Mouse (Mus musculus): Measurements from ENCODE around the gene Sec14l3. TPM values are rescaled to one million over a fixed set of nuclear protein-coding genes. Genes with fewer than 3 reads are reported as not detected.

Sec14l3 gene
- polyA plus RNA-seq, 1 experiment, result not detected

Other genes with a start within 250 kb of the Sec14l3 start
- 0.98 and 2.0 TPM in 2 replicates for gene Osbp2, start 200.9 kb upstream of the Sec14l3 start, polyA plus RNA-seq (2012; rRNA removed)
- 0.25 and 0.34 TPM in 2 replicates for gene 4921536K21Rik, start 169.7 kb upstream of the Sec14l3 start, polyA plus RNA-seq (2012; rRNA removed)
- 2.5 and 3.0 TPM in 2 replicates for gene Dusp18, start 169.6 kb upstream of the Sec14l3 start, polyA plus RNA-seq (2012; rRNA removed)
- 10.4 and 13.0 TPM in 2 replicates for gene Slc35e4, start 150.2 kb upstream of the Sec14l3 start, polyA plus RNA-seq (2012; rRNA removed)
- 101 and 110 TPM in 2 replicates for gene Tcn2, start 132.7 kb upstream of the Sec14l3 start, polyA plus RNA-seq (2012; rRNA removed)
- 42.4 and 43.1 TPM in 2 replicates for gene Pes1, start 100.9 kb upstream of the Sec14l3 start, polyA plus RNA-seq (2012; rRNA removed)
- gene 4930556J24Rik, start 88.1 kb upstream of the Sec14l3 start, polyA plus RNA-seq (2012; rRNA removed), result 0.04 TPM in 1 of 2 replicates, not detected in the other
- 5.5 and 6.9 TPM in 2 replicates for gene Gal3st1, start 81.2 kb upstream of the Sec14l3 start, polyA plus RNA-seq (2012; rRNA removed)
- gene Sec14l4, start 33.4 kb upstream of the Sec14l3 start, polyA plus RNA-seq (2012; rRNA removed), result 0.15 and 0.21 TPM in 2 replicates
- gene Mtfp1, start 30.6 kb downstream of the Sec14l3 start, polyA plus RNA-seq (2012; rRNA removed), result 3.4 and 4.1 TPM in 2 replicates
- 1.3 and 1.4 TPM in 2 replicates for gene Sec14l2, start 58.6 kb downstream of the Sec14l3 start, polyA plus RNA-seq (2012; rRNA removed)
- 31.5 and 34.4 TPM in 2 replicates for gene Rnf215, start 70.4 kb downstream of the Sec14l3 start, polyA plus RNA-seq (2012; rRNA removed)
- gene Ccdc157, start 95.5 kb downstream of the Sec14l3 start, polyA plus RNA-seq (2012; rRNA removed), result 13.8 and 14.2 TPM in 2 replicates
- 21.6 and 28.5 TPM in 2 replicates for gene Sf3a1, start 95.5 kb downstream of the Sec14l3 start, polyA plus RNA-seq (2012; rRNA removed)
- gene Tbc1d10a, start 121.9 kb downstream of the Sec14l3 start, polyA plus RNA-seq (2012; rRNA removed), result 92.5 and 137 TPM in 2 replicates
- 19.7 and 19.8 TPM in 2 replicates for gene Castor1, start 153.4 kb downstream of the Sec14l3 start, polyA plus RNA-seq (2012; rRNA removed)
- 0.28 and 0.39 TPM in 2 replicates for gene Osm, start 171.6 kb downstream of the Sec14l3 start, polyA plus RNA-seq (2012; rRNA removed)
- 2.5 and 2.8 TPM in 2 replicates for gene Lif, start 192.7 kb downstream of the Sec14l3 start, polyA plus RNA-seq (2012; rRNA removed)